Mouse (Mus musculus): ENCODE data around the gene Ddx42.
"Not testable (repeated sequence)": the region's sequence is repeated elsewhere in the genome, so short reads cannot be mapped to it uniquely, and the experiment has no call there.

Gene Ddx42

GRCm38 (mm10) chr11:106201337-106202122, 15.2 kb upstream of the Ddx42 start:
- DNase-seq (ENCODE audit: low spot score), result no peak

- no peak for DNase-seq (ENCODE audit: low spot score)
Measured at GRCm38 (mm10) chr11:106202123-106202465, 14.6 kb upstream of the Ddx42 start, which contains the start of gene Strada. Strada (minus strand) TSS chr11:106202168.

- no peak for DNase-seq (ENCODE audit: low spot score)
Measured at GRCm38 (mm10) chr11:106212771-106213170, 4.0 kb upstream of the Ddx42 start.

GRCm38 (mm10) chr11:106214856-106215255, 1.9 kb upstream of the Ddx42 start:
- DNase-seq (ENCODE audit: low spot score), result no peak

GRCm38 (mm10) chr11:106215450-106215859, 1.3 kb upstream of the Ddx42 start:
- no peak for DNase-seq (ENCODE audit: low spot score)

- peak; percentile 99 for DNase-seq (ENCODE audit: low spot score)
Measured at GRCm38 (mm10) chr11:106215927-106216729, 598 bp upstream of the Ddx42 start, which contains the start of gene Ccdc47. Ccdc47 (minus strand) TSS chr11:106216344.

GRCm38 (mm10) chr11:106220603-106221002, 3.9 kb downstream of the Ddx42 start:
- DNase-seq (ENCODE audit: low spot score), result no peak

GRCm38 (mm10) chr11:106233978-106234377, 17.3 kb downstream of the Ddx42 start:
- DNase-seq (ENCODE audit: low spot score), result not testable (repeated sequence)

GRCm38 (mm10) chr11:106246834-106247233, 30.1 kb downstream of the Ddx42 start:
- DNase-seq (ENCODE audit: low spot score), result peak; percentile 21

- no peak for DNase-seq (ENCODE audit: low spot score)
Measured at GRCm38 (mm10) chr11:106249326-106249725, 32.6 kb downstream of the Ddx42 start.

- DNase-seq (ENCODE audit: low spot score), result no peak
Measured at GRCm38 (mm10) chr11:106254767-106255166, 38.0 kb downstream of the Ddx42 start.

- DNase-seq (ENCODE audit: low spot score), result no peak
Measured at GRCm38 (mm10) chr11:106255174-106255573, 38.4 kb downstream of the Ddx42 start.

GRCm38 (mm10) chr11:106255685-106256451, 39.1 kb downstream of the Ddx42 start, which contains the start of the genes Ftsj3 and Psmc5:
Ftsj3 (minus strand) TSS chr11:106256079.
Psmc5 (plus strand) TSS chr11:106256154.
- peak; percentile 98 for DNase-seq (ENCODE audit: low spot score)

GRCm38 (mm10) chr11:106256775-106257174, 40.0 kb downstream of the Ddx42 start:
- DNase-seq (ENCODE audit: low spot score), result no peak

GRCm38 (mm10) chr11:106260826-106261450, 44.2 kb downstream of the Ddx42 start:
- no peak for DNase-seq (ENCODE audit: low spot score)

- no peak for DNase-seq (ENCODE audit: low spot score)
Measured at GRCm38 (mm10) chr11:106263963-106264362, 47.2 kb downstream of the Ddx42 start.

GRCm38 (mm10) chr11:106264988-106265387, 48.3 kb downstream of the Ddx42 start:
- DNase-seq (ENCODE audit: low spot score), result no peak

GRCm38 (mm10) chr11:106265570-106265969, 48.8 kb downstream of the Ddx42 start:
- no peak for DNase-seq (ENCODE audit: low spot score)

- DNase-seq (ENCODE audit: low spot score), result no peak
Measured at GRCm38 (mm10) chr11:106266431-106266830, 49.7 kb downstream of the Ddx42 start.

- DNase-seq (ENCODE audit: low spot score), result no peak
Measured at GRCm38 (mm10) chr11:106267311-106267852, 50.7 kb downstream of the Ddx42 start.

- no peak for DNase-seq (ENCODE audit: low spot score)
Measured at GRCm38 (mm10) chr11:106267871-106268270, 51.1 kb downstream of the Ddx42 start.
